Mouse (Mus musculus): ENCODE data around the gene Mapk11. TPM values are rescaled to one million over a fixed set of nuclear protein-coding genes. Genes with fewer than 3 reads are reported as not detected.
A peak's percentile ranks its signal among the peaks of the same experiment; 100 is the strongest.

Gene Mapk11
- total and polyA plus RNA-seq, 2 experiments from 2014 or later = 19.3 to 34.8 TPM

GRCm38 (mm10) chr15:89145813-89146350 lies 3.5 kb downstream of the Mapk11 start:
- H3K27me3 ChIP-seq (ENCODE audit: insufficient read depth, low read length) = no peaks in the 10 kb centered on the region
- ATAC-seq (ENCODE audit: low FRiP score) (peak; percentile 4; the same call in 1 of the 2 replicates), DNase-seq (ENCODE audit: low spot score) (no peak)
- peak overlapping the region; percentile 70; the same call in 1 of the 2 replicates for H3K4me3 ChIP-seq (ENCODE audit: low read depth, low read length)
- 82% methylated on average over 24 of the region's 24 CpGs for WGBS
- peak overlapping the region; percentile 93 for H3K4me2 ChIP-seq (ENCODE audit: low read depth, low read length, poor library complexity, severe bottlenecking)
- TF ChIP-seq CTCF (IDR thresholded peaks at IDR 0.05) = no peak
- H3K27ac ChIP-seq (ENCODE audit: low read depth, low read length) = no peak overlapping the region
- H3K9ac ChIP-seq (replicated peaks; ENCODE audit: low read length, poor library complexity, severe bottlenecking) = peak overlapping the region; percentile 60; the same call in 1 of the 2 replicates
- no peaks in the 10 kb centered on the region for H3K36me3 ChIP-seq (ENCODE audit: insufficient read depth, low read length)
- H3K9me3 ChIP-seq (ENCODE audit: low read length) = no peaks in the 10 kb centered on the region
- peaks cover 25% of the 10 kb centered on the region for H3K4me1 ChIP-seq (ENCODE audit: insufficient read depth, low read length)

DNA sequence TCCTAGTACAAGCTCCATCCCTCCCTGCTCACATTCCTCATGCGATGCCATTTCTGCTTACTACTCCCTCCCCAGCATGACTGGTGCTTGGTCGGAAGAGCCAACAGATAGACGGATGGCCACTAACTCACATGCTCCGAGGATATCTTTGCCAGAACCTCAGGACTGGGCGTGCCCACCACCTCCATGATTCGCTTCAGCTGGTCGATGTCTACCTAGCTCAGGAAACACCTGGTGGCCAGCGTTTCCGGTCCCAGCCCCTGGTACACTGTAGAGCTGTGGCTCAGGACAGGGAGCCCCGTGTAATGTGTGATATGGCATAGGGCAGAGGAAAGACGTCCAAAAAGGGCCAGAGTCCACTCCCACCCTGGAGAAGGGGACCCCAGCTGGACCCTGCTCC lies 4.5 kb downstream of the Mapk11 start:
- H3K4me3 ChIP-seq (ENCODE audit: low read depth, low read length) = no peak overlapping the region
- no peaks in the 10 kb centered on the region for H3K36me3 ChIP-seq (ENCODE audit: insufficient read depth, low read length)
- H3K4me1 ChIP-seq (ENCODE audit: insufficient read depth, low read length) = peaks cover 27% of the 10 kb centered on the region
- no peak for TF ChIP-seq CTCF (IDR thresholded peaks at IDR 0.05)
- WGBS = 91% methylated on average over 11 of the region's 11 CpGs
- no peaks in the 10 kb centered on the region for H3K9me3 ChIP-seq (ENCODE audit: low read length)
- ATAC-seq (ENCODE audit: low FRiP score) = no peak
- no peak for DNase-seq (ENCODE audit: low spot score)
- no peaks in the 10 kb centered on the region for H3K27me3 ChIP-seq (ENCODE audit: insufficient read depth, low read length)
- H3K4me2 ChIP-seq (ENCODE audit: low read depth, low read length, poor library complexity, severe bottlenecking) = no peak overlapping the region
- no peak overlapping the region for H3K27ac ChIP-seq (ENCODE audit: low read depth, low read length)
- no peak overlapping the region for H3K9ac ChIP-seq (replicated peaks; ENCODE audit: low read length, poor library complexity, severe bottlenecking)

DNA sequence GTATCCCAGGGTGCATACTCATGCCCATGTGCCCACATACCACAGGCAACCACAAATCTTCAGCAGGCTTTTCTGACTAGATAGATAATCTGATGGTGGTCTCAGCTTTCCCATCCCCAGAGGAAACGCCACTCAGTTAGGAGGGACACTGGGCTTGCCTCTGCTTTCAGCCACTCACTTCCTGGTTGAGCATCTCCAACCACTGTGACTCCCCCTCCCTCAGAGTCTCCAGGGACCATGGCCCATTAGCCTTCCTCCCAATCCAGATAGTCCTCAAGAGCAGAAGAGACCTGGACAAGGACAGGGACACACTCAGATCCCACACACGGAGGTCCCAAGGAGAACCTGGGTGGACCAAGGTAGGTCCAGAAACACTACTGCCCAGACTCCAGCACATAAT lies 6.3 kb downstream of the Mapk11 start:
- Histone ChIP-seq H3K4me3 (ENCODE audit: low read depth, low read length) (no peak overlapping the region), H3K9ac (replicated peaks; ENCODE audit: low read length, poor library complexity, severe bottlenecking) (no peak overlapping the region), H3K36me3 (ENCODE audit: insufficient read depth, low read length) (no peaks in the 10 kb centered on the region), H3K9me3 (ENCODE audit: low read length) (no peaks in the 10 kb centered on the region), H3K27ac (ENCODE audit: low read depth, low read length) (no peak overlapping the region), H3K4me2 (ENCODE audit: low read depth, low read length, poor library complexity, severe bottlenecking) (no peak overlapping the region), H3K27me3 (ENCODE audit: insufficient read depth, low read length) (peaks cover 5% of the 10 kb centered on the region; the same call in 1 of the 2 replicates), H3K4me1 (ENCODE audit: insufficient read depth, low read length) (peaks cover 22% of the 10 kb centered on the region)
- ATAC-seq (ENCODE audit: low FRiP score) (no peak), DNase-seq (ENCODE audit: low spot score) (no peak)
- 89% methylated on average over 2 of the region's 2 CpGs for WGBS
- TF ChIP-seq CTCF (IDR thresholded peaks at IDR 0.05) = no peak

DNA sequence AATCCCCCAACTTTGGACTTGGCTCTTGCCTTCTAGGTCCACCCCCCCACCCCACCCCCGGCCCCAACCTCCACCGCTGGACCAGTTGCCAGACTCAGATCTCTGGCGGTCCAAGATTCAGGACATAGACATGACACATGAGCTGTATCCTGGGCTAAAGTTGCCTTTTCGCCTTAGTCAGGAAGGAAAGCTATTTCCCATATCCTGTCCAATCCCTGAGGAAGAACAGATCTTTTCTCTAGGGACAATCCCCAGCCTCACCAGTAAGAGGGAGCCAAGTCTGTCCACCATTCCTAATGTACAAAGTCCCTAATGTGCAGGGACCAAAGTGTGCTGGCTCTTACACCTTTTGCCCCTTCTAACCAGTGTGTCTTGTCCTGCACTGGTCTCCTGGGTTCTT lies 7.5 kb downstream of the Mapk11 start:
- no peak for DNase-seq (ENCODE audit: low spot score)
- H3K9me3 ChIP-seq (ENCODE audit: low read length) = no peaks in the 10 kb centered on the region
- H3K36me3 ChIP-seq (ENCODE audit: insufficient read depth, low read length) = no peaks in the 10 kb centered on the region
- H3K27me3 ChIP-seq (ENCODE audit: insufficient read depth, low read length) = peaks cover 5% of the 10 kb centered on the region; the same call in 1 of the 2 replicates
- H3K4me2 ChIP-seq (ENCODE audit: low read depth, low read length, poor library complexity, severe bottlenecking) = no peak overlapping the region
- peaks cover 14% of the 10 kb centered on the region; the same call in 1 of the 2 replicates for H3K4me1 ChIP-seq (ENCODE audit: insufficient read depth, low read length)
- no peak for TF ChIP-seq CTCF (IDR thresholded peaks at IDR 0.05)
- H3K4me3 ChIP-seq (ENCODE audit: low read depth, low read length) = no peak overlapping the region
- WGBS = 72% methylated on average over 4 of the region's 4 CpGs
- ATAC-seq (ENCODE audit: low FRiP score) = no peak
- no peak overlapping the region for H3K27ac ChIP-seq (ENCODE audit: low read depth, low read length)
- no peak overlapping the region for H3K9ac ChIP-seq (replicated peaks; ENCODE audit: low read length, poor library complexity, severe bottlenecking)

DNA sequence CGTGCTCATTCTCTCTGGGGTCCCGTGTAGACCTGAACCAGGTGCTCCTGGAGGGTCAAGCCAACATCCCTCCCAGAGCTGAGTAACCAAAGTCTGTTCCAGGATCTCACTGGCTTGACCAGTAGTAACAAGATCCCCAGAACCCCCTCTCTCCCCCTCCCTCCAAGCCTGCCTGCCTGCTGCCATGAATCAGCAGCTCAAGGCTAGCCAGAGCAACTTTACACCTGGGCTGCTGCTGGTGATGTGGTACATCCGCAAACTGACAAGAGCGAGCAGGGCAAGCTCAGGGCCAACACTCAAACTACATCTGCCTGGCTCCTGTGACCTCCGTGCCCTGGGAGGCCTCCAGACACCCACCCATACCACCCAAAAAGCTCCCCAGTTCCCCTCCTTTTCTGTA lies 8.0 kb downstream of the Mapk11 start:
- no peak for TF ChIP-seq CTCF (IDR thresholded peaks at IDR 0.05)
- Histone ChIP-seq H3K36me3 (ENCODE audit: insufficient read depth, low read length) (no peaks in the 10 kb centered on the region), H3K9ac (replicated peaks; ENCODE audit: low read length, poor library complexity, severe bottlenecking) (no peak overlapping the region), H3K4me1 (ENCODE audit: insufficient read depth, low read length) (peaks cover 11% of the 10 kb centered on the region; the same call in 1 of the 2 replicates), H3K27ac (ENCODE audit: low read depth, low read length) (no peak overlapping the region), H3K4me3 (ENCODE audit: low read depth, low read length) (no peak overlapping the region), H3K27me3 (ENCODE audit: insufficient read depth, low read length) (peaks cover 5% of the 10 kb centered on the region; the same call in 1 of the 2 replicates), H3K4me2 (ENCODE audit: low read depth, low read length, poor library complexity, severe bottlenecking) (no peak overlapping the region), H3K9me3 (ENCODE audit: low read length) (no peaks in the 10 kb centered on the region)
- DNase-seq (ENCODE audit: low spot score) (no peak), ATAC-seq (ENCODE audit: low FRiP score) (no peak)
- WGBS = 28% methylated on average over 5 of the region's 5 CpGs

DNA sequence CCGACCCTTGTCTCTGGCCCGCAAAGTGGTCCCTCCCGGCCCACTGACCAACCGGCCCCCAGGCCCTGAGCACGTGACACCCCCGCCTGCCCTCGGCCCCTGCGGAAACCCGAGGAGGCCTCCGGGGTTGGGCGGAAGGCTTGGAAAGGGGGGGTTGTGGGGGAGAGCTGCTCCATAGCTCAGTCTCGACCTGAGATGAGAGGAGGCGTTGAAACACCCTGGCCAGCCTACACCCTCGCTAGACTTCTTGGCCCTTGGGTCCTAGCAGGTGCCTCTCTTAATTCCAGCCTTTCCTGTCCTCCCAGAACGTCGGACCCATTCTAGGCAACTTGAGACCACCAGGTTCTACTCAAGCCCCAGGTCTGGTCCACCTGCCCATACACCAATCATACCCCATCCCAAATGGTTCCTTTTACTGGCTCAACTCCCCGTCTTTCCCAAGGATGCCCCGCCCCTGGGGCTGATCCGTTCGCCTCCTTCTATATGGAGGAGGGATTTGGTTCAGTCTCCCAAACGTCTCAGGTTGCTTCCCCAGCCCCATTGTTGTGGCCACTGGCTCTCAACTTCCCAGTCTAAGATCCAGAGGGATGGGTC lies 8.7 kb downstream of the Mapk11 start, which contains the start of gene Mapk12:
Gene Mapk12 (minus strand): TSS at position 45 of the 594 bp plus-strand sequence.
- Histone ChIP-seq H3K9me3 (ENCODE audit: low read length) (no peaks in the 10 kb centered on the region), H3K36me3 (ENCODE audit: insufficient read depth, low read length) (no peaks in the 10 kb centered on the region), H3K27ac (ENCODE audit: low read depth, low read length) (no peak within 1 kb of the TSS), H3K4me1 (ENCODE audit: insufficient read depth, low read length) (peaks cover 10% of the 10 kb centered on the region; the same call in 1 of the 2 replicates), H3K4me3 (ENCODE audit: low read depth, low read length) (peak within 1 kb of the TSS; percentile 49), H3K27me3 (ENCODE audit: insufficient read depth, low read length) (peaks cover 5% of the 10 kb centered on the region; the same call in 1 of the 2 replicates), H3K4me2 (ENCODE audit: low read depth, low read length, poor library complexity, severe bottlenecking) (peak within 1 kb of the TSS; percentile 99), H3K9ac (replicated peaks; ENCODE audit: low read length, poor library complexity, severe bottlenecking) (peak within 1 kb of the TSS; percentile 57)
- DNase-seq (ENCODE audit: low spot score) (no peak), ATAC-seq (ENCODE audit: low FRiP score) (peak; percentile 36; the same call in 1 of the 2 replicates)
- 2% methylated on average over 21 of the region's 21 CpGs for WGBS
- no peak for TF ChIP-seq CTCF (IDR thresholded peaks at IDR 0.05)

Measured in midbrain, postnatal 0 days (tissue).